Mouse (Mus musculus): Measurements from ENCODE around the gene Ddx6. TPM values are rescaled to one million over a fixed set of nuclear protein-coding genes. Genes with fewer than 3 reads are reported as not detected.

The Ddx6 gene
- total RNA-seq, 2 experiments from 2014 or later = 72.4 to 80.6 TPM

- no peak for ATAC-seq (replicated peaks; ENCODE audit: poor library complexity, severe bottlenecking)
These were observed 78.4 kb downstream of the Ddx6 start for GRCm38 (mm10) chr9:44683046-44683445.

DNA sequence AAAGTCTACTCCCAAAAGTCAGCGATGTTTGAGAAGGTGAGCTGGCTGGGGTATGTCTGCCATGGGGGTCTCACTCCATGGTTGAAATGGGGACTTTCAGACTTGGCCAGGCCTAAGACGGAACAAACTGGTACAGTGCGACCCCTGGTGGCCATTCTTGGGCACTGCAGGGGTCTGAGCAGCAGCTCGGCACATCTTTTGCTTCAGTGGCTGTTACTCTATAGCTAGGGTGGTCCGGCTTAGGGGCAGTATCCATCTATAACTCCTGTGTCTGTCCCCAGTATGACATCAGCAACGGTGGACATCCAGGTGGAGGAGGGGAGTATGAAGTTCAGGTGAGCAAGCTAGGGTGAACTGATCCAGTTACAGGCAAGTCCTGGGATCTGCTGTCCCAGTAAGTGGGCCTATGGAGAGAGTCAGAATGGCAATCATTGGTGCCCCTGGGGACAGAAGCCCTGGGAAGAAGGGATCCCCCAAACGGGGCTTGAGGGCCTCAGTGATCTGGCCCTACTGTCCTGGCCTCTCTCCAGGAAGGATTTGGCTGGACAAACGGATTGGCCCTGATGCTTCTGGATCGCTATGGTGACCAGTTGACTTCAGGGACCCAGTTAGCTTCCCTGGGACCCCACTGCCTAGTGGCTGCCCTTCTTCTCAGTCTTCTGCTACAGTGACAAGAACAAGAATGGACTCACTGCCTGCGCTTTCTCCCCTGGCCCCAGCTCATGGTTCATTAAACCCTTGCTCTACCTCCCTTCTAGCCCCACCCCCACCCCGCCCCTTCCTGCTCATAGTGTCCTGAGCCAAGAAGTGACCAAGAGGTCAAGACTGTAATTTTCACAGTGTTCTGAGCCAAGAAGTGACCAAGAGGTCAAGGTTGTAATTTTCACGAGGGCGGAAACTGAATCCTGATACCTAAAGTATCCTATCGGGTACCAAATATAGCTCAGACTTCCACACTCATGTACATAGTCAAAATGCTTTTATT lies 80.9 kb downstream of the Ddx6 start:
- peak; percentile 79 for ATAC-seq (replicated peaks; ENCODE audit: poor library complexity, severe bottlenecking)

- ATAC-seq (replicated peaks; ENCODE audit: poor library complexity, severe bottlenecking) = no peak
These were observed 81.9 kb downstream of the Ddx6 start for GRCm38 (mm10) chr9:44686638-44687037.

GRCm38 (mm10) chr9:44688013-44688412 lies 83.3 kb downstream of the Ddx6 start:
- no peak for ATAC-seq (replicated peaks; ENCODE audit: poor library complexity, severe bottlenecking)

Other genes starting within 250 kb of the Ddx6 start
- gene Vps11, start 243.2 kb upstream of the Ddx6 start, total RNA-seq (2014; fragmentation: Nextera tagmentation) = 25.8 and 27.1 TPM in 2 replicates
- gene Vps11, start 243.2 kb upstream of the Ddx6 start, total RNA-seq (2017) = 21.1 and 21.5 TPM in 2 replicates
- 126 and 142 TPM in 2 replicates for gene Hyou1, start 225.4 kb upstream of the Ddx6 start, total RNA-seq (2014; fragmentation: Nextera tagmentation)
- gene Hyou1, start 225.4 kb upstream of the Ddx6 start, total RNA-seq (2017) = 187 and 212 TPM in 2 replicates
- 32.3 and 35.5 TPM in 2 replicates for gene Slc37a4, start 208.0 kb upstream of the Ddx6 start, total RNA-seq (2014; fragmentation: Nextera tagmentation)
- 33.5 and 34.2 TPM in 2 replicates for gene Slc37a4, start 208.0 kb upstream of the Ddx6 start, total RNA-seq (2017)
- gene Rps25, start 197.8 kb upstream of the Ddx6 start, total RNA-seq (2014; fragmentation: Nextera tagmentation) = 4,415 and 4,988 TPM in 2 replicates
- gene Rps25, start 197.8 kb upstream of the Ddx6 start, total RNA-seq (2017) = 2,316 and 2,478 TPM in 2 replicates
- gene Trappc4, start 197.3 kb upstream of the Ddx6 start, total RNA-seq (2014; fragmentation: Nextera tagmentation) = 52.2 and 78.5 TPM in 2 replicates
- 37.7 and 39.6 TPM in 2 replicates for gene Trappc4, start 197.3 kb upstream of the Ddx6 start, total RNA-seq (2017)
- gene Ccdc84, start 186.3 kb upstream of the Ddx6 start, total RNA-seq (2014; fragmentation: Nextera tagmentation) = 22.4 and 46.8 TPM in 2 replicates
- gene Ccdc84, start 186.3 kb upstream of the Ddx6 start, total RNA-seq (2017) = 22.5 and 45.1 TPM in 2 replicates
- gene Foxr1, start 163.8 kb upstream of the Ddx6 start, total RNA-seq (2014; fragmentation: Nextera tagmentation) = not detected in 2 replicates
- gene Foxr1, start 163.8 kb upstream of the Ddx6 start, total RNA-seq (2017) = not detected in 2 replicates
- gene Upk2, start 149.9 kb upstream of the Ddx6 start, total RNA-seq (2014; fragmentation: Nextera tagmentation) = not detected in 2 replicates
- not detected in 2 replicates for gene Upk2, start 149.9 kb upstream of the Ddx6 start, total RNA-seq (2017)
- 8.7 and 13.0 TPM in 2 replicates for gene Bcl9l, start 122.1 kb upstream of the Ddx6 start, total RNA-seq (2014; fragmentation: Nextera tagmentation)
- gene Bcl9l, start 122.1 kb upstream of the Ddx6 start, total RNA-seq (2017) = 1.6 and 2.6 TPM in 2 replicates
- gene Cxcr5, start 43.0 kb upstream of the Ddx6 start, total RNA-seq (2014; fragmentation: Nextera tagmentation) = not detected in 2 replicates
- not detected in 2 replicates for gene Cxcr5, start 43.0 kb upstream of the Ddx6 start, total RNA-seq (2017)
- not detected in 2 replicates for gene Treh, start 68.3 kb downstream of the Ddx6 start, total RNA-seq (2014; fragmentation: Nextera tagmentation)
- not detected in 2 replicates for gene Treh, start 68.3 kb downstream of the Ddx6 start, total RNA-seq (2017)
- gene Phldb1, start 130.3 kb downstream of the Ddx6 start, total RNA-seq (2014; fragmentation: Nextera tagmentation) = 2.5 and 3.6 TPM in 2 replicates
- gene Phldb1, start 130.3 kb downstream of the Ddx6 start, total RNA-seq (2017) = 1.0 and 3.1 TPM in 2 replicates
- gene Arcn1, start 163.0 kb downstream of the Ddx6 start, total RNA-seq (2014; fragmentation: Nextera tagmentation) = 133 and 158 TPM in 2 replicates
- 201 and 229 TPM in 2 replicates for gene Arcn1, start 163.0 kb downstream of the Ddx6 start, total RNA-seq (2017)
- gene Ift46, start 163.0 kb downstream of the Ddx6 start, total RNA-seq (2014; fragmentation: Nextera tagmentation) = 19.8 and 43.7 TPM in 2 replicates
- gene Ift46, start 163.0 kb downstream of the Ddx6 start, total RNA-seq (2017) = 32.7 and 39.6 TPM in 2 replicates
- 1.6 TPM in 1 of 2 replicates, not detected in the other for gene Tmem25, start 194.4 kb downstream of the Ddx6 start, total RNA-seq (2014; fragmentation: Nextera tagmentation)
- gene Tmem25, start 194.4 kb downstream of the Ddx6 start, total RNA-seq (2017) = 0.34 TPM in 1 of 2 replicates, not detected in the other
- gene Ttc36, start 198.2 kb downstream of the Ddx6 start, total RNA-seq (2014; fragmentation: Nextera tagmentation) = not detected in 2 replicates
- not detected in 2 replicates for gene Ttc36, start 198.2 kb downstream of the Ddx6 start, total RNA-seq (2017)

Data from granulocyte monocyte progenitor cell, adult 5-6 weeks (primary cell).